Mouse (Mus musculus) brain, embryonic 14.5 days (tissue): ENCODE data around the gene Slc43a2. TPM values are rescaled to one million over a fixed set of nuclear protein-coding genes. Genes with fewer than 3 reads are reported as not detected.
"Not testable (repeated sequence)": the region's sequence is repeated elsewhere in the genome, so short reads cannot be mapped to it uniquely, and the experiment has no call there.

Experiments used
- DNase-seq: peaks from one replicate; pipeline ENCODE4 v3.0.0-alpha.2; 2011; ENCODE audit warnings: low read depth
- CTCF ChIP-seq: fragments of 200-500 bp; IDR thresholded peaks from 2 replicates; pipeline ENCODE4 v1.5.1; 2012; ENCODE audit warnings: inconsistent platforms, mild to moderate bottlenecking, moderate library complexity, borderline replicate concordance; ENCODE audit not compliant: insufficient read depth, insufficient read length; ENCODE audit errors: extremely low read depth
- POLR2A ChIP-seq: fragments of 200-500 bp; IDR thresholded peaks from 2 replicates; pipeline ENCODE4 v1.6.1; 2012; ENCODE audit warnings: mild to moderate bottlenecking, inconsistent platforms, borderline replicate concordance; ENCODE audit not compliant: poor library complexity, insufficient read depth, insufficient read length, severe bottlenecking; ENCODE audit errors: extremely low read depth
- polyA plus RNA-seq: library from polyadenylated mRNA; depleted of rRNA; stranded (reverse); fragments of >200 nt; gene quantifications from 2 replicates; pipeline ENCODE4 v1.2.3, GENCODE M21; 2012

Slc43a2 gene
- polyA plus RNA-seq, 1 experiment, result 32.4 TPM

DNA sequence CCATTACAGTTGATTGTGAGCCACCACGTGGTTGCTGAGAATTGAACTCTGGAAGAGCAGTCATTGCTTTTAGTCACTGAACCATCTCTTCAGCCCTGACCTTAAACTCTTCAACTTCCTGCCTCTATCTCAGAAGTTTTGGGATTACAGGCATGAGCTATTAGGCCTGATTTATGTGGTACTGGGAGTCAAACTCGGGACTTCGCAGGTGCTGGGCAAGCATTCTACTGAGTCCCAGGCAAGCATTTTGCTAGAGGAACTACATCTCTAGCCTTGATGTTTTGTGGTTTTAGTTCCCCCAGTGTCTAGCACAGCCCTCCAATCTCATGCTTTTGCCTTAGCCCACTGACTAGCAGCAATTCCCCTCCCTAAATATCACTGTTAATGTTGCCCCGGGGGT lies 53.6 kb downstream of the Slc43a2 start:
- DNase-seq, result no peak
- no peak for TF ChIP-seq POLR2A
- no peak for TF ChIP-seq CTCF

DNA sequence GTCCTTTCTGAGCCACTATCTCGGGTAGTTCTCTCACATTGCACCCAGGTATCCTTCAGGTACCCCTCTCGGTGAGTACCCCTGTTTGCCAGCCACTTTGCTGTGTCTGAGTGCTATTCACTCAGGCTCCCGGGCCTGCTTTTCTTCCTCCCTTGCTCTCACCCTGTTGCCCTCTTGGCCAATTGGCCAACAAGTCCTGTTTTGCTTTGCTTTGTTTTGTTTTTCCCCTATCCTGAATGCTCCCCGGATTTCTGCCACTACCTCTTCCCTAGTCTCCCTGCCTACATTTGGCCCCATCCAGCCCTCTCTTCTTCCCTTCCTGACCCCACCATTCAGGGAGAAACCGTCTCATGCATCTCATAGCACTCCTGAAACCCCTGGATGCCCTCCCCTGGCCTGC lies 54.5 kb downstream of the Slc43a2 start:
- TF ChIP-seq POLR2A (no peak), CTCF (no peak)
- no peak for DNase-seq

DNA sequence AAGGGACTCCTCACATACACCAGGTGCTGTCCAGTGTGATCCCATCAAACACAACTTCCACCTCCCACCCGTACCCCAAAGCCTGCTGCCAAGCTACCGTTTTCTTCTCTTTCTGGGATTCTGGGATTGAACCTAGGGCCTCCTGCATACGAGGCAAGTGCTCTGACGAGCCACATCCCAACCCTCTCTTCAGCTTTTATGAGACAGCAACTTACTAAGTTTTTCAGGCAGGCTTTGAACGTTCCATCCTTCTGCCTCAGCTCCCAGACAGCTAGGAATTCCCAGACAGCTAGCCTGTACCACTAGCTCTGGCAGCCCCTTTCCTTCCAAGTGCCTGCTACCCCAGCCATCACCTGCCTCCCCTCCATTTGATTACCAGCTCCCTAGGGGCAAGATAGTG lies 55.5 kb downstream of the Slc43a2 start:
- no peak for DNase-seq
- no peak for TF ChIP-seq POLR2A
- no peak for TF ChIP-seq CTCF

DNA sequence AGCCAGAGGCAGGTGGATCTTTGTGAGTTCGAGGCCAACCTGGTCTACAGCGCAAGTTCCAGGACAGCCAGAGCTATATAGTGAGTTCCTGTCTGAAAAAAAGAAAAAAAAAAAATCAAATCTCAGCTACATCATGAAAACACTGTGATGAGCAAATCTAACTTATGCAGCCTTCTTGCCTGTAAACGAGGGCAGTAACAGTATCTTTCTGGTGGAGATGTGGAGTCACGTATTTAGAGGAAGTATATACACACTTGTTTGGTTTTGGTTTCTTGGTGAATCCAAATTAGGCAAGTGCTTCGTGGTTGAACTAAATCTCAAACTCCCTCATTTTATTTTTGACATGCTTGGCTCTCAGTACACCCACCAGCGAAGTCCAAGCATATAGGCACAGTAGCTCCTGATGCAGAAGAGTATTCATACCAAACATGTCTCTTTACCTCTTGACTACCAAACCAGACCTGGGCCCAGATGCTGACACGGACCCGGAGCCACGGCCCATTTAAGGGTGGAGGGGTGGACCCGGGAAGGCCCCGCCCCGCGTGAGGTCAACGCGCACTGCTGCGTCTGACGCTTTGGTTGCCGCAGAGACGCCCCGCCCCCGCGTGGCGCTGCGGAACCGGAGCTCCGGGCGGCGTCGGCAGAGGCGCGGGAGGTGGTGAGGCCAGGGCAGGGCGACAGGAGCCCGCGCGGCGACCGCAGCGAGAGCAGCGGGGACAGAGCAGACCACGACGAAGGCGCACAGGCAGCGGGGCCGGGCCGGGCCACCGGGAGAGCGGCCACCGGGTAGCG lies 56.2 kb downstream of the Slc43a2 start, which contains the start of gene Pitpna:
Pitpna (plus strand) TSS at position 605 of the 792 bp plus-strand sequence.
- TF ChIP-seq POLR2A, result peak; percentile 96
- TF ChIP-seq CTCF, result no peak
- DNase-seq, result peak; percentile 96

DNA sequence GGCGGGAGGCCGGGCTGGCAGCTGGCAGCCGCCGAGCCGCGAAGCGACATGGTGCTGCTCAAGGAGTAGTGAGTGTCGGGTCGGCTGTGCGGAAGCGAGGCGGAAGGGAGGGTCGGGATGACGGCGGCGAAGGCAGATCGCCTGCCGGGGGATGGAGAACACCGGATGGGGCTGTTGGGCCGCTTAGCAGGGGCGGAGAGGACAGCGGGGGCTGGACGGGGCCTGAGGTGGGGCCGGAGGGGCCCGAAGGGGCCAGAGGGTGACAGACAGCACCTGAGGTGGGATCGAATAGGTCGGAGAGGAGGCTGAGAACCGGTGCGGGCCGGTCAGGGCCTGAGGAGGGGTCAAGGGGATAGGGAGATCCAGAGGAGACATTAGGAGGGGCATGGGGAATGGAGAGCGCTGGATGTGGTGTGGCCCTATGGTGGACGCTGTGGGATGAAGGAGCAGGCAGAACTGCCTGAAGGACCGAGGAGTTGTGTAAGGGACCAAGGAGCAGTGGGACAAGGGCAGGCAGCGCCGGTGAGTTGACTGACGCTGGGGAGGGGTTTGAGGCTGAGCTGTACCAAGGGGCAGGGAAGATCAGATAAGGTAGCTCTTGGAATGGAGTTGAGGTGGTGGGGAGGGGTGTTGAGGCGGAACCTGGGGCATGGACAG lies 56.9 kb downstream of the Slc43a2 start:
- TF ChIP-seq POLR2A (no peak), CTCF (no peak)
- DNase-seq, result peak; percentile 4

DNA sequence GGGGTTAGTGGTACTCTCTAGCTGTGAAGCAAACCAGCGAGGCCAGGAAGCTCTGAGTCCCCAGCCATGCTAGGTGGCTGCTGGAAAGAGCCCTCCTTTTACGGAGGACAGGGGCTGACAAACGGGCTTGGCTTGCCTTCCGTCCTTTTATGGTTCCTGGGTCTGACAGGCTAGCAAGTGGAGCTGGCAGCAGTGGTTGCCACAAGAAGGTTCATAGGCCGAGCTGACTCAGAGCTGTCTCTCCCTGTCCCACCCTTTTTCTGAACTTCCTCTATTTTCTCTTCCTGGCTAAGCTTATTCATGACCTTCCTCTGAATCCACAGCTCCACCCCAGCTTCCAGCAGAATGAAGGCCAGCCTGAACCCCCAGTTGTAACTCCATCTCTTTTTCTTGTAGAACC lies 61.1 kb downstream of the Slc43a2 start:
- DNase-seq, result no peak
- TF ChIP-seq CTCF, result no peak
- no peak for TF ChIP-seq POLR2A

DNA sequence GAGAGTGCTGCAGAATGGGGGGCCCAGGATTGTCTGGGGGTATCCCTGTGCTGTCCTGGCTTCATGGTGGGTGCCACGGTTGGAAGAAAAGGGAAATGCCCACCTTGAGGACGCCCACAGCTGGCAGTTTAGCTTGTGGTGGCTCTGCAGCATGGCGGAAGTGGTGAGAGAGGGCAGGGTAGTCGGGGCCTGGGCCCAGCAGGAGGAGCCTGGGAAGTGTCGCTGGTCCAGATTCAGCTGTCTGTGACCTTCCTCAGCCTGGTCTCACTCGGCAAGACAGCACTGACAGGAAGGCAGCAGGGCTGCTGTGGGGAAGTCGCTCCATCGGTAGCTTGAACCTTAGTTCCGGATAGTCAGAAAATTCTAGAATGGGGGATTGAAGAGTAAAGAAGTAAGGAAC lies 62.9 kb downstream of the Slc43a2 start:
- TF ChIP-seq POLR2A, result no peak
- no peak for TF ChIP-seq CTCF

DNA sequence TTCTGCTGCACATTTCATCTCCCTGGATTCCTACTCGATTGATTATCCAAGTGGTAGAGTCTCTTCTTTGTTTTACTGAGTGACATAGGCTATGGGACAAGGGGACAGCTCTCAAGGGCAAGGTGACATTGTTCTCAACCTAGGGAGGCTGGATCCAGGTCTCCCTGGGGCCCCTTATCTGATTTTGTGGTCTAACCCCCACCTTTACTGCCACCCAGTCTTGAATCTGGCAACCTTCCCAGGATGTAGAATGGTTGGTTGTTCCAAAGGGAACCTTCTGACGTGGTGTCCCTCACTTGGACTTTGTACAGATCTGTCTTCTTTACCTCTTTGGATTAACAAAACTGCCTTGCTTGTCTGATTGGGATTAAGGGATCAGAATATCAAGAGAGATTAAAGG lies 63.9 kb downstream of the Slc43a2 start:
- no peak for DNase-seq
- TF ChIP-seq CTCF, result no peak
- TF ChIP-seq POLR2A, result no peak

More for the DNA sequence above, 62.9 kb downstream of the Slc43a2 start:
- no peak for DNase-seq

DNA sequence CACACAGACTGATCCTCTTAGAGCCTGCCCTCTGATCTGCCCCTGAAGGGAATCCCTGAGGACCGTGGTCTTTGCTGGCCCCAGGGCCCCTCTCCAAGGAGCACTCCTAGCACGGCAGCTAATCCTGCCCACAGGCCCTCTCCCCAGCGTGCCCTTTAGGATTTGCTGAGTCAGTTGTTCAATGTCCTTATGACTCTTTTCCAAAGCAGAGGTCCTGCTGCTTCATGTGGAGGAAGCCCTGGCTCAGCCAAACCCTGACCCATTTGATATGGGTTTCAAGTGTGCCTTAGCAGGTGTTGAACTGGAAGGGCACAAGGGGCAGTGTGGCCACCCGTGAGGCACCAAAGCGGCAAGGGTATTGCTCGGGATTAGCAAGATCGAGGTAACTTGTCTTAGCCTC lies 64.3 kb downstream of the Slc43a2 start:
- no peak for DNase-seq
- TF ChIP-seq POLR2A (no peak), CTCF (no peak)

DNA sequence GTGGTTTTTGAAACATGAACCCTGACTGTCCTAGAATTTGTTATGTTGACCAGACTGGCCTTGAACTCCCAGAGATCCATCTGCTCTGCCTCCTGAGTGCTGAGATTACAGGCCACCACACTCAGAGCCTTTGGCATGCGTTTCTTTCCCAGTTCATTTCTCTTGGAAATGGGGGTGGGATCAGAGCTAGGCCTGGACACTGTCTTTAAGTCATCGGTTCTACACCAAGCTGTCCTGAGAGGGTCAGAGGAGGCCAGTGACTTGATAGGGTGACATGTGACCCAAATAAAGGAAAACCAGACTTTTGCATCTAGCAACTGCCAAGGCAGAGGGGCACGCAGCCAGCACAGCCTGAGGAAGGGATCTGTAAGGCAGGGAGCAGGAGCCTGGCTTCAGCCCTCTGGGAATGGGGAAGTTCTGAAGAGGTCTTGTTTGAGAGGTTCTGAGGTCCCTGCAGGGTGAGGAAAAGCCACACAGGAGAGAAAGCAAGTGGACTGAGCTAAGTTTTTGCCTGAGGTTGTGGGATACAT lies 65.3 kb downstream of the Slc43a2 start:
- TF ChIP-seq CTCF, result no peak
- no peak for TF ChIP-seq POLR2A
- no peak for DNase-seq

DNA sequence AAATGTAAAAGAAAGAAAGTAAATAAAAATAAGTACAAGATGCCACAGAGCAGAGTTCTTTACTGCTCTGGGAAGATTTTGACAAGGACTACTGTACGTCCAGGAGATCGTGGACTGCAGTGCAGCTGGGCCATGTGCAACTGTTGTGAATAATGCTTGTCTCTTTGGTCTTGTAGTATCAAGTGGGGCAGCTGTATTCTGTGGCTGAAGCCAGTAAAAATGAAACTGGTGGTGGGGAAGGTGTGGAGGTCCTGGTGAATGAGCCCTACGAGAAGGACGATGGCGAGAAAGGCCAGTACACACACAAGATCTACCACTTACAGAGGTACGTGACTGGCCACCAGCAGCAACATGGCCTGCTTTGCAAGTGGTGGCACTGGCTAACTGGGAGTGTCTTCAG lies 66.5 kb downstream of the Slc43a2 start:
- TF ChIP-seq POLR2A, result no peak
- TF ChIP-seq CTCF, result no peak
- no peak for DNase-seq

DNA sequence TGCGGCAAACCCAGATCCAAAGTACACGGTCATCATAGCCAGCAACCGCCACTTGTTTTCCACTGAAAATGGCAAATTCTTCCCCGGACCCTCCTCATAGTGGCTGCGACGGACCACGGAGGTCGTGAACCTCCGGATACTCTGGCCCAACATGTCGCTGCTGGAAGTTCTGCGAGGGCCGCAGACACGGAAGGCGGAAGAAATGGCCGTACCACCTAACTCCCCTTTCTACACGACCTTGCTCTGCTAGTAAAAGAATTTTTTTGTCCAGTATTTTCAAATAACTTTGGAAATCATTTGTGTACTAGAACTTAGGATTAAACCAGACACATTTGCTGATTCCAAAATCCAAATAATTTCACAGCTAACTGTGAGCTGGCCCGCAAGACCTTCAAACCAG lies 68.3 kb downstream of the Slc43a2 start:
- DNase-seq, result not testable (repeated sequence)

DNA sequence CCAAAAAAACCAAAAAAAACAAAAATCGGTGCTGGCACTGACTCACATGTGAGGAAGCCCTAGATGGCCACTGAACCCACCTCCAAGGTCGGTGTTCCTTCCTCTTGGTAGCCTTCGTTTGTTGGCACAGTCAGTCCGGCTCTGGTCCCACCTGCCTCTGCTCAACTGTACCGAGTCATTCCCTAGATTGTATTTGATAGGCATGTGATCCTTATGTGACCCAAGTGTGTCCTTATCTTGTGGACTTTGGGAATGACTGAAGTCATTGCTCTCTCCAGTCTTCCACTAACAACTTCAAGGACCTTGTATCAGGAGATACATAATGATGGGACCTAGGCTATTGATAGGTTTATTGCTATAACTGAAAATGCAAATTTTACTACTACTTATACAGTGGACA lies 73.3 kb downstream of the Slc43a2 start:
- no peak for DNase-seq
- TF ChIP-seq POLR2A (no peak), CTCF (no peak)

DNA sequence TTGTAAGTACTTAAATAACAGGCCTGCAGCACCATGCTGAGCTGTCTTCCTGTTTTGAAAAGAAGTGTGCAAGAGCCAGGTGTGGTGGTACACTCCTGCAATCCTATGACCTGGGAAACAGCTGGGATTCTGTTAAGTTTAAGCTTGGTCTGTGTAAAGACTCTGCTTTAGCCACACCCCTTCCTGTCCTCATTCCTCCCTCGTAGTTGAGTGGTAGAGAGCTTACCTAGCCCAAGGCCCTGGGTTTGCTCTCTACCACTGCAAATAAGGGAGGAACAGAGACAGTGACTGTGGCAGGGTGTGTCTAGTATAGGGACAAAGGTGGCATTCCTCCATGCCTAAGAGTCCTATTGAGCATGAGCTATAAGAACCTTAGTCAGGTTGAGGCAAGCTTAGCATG lies 73.8 kb downstream of the Slc43a2 start:
- TF ChIP-seq POLR2A (no peak), CTCF (no peak)
- DNase-seq, result no peak

DNA sequence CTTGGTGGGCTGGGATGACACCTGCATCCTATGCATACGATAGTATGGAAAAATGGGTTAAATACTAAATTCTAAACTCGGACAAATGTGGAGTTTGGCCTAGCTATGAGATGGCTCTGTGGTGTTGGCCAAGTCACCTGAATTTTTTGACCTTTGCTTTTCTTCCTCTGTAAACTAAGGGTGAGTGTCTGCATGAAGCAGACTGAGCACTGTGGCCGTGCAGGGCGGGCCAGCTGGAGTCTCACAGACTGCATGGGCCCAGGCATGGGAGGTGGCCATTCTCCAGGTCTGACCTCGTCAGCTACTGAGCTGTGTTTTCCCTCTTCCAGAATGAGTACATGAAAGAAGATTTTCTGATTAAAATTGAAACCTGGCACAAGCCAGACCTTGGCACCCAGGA lies 77.3 kb downstream of the Slc43a2 start:
- TF ChIP-seq POLR2A, result no peak
- TF ChIP-seq CTCF, result no peak
- no peak for DNase-seq

DNA sequence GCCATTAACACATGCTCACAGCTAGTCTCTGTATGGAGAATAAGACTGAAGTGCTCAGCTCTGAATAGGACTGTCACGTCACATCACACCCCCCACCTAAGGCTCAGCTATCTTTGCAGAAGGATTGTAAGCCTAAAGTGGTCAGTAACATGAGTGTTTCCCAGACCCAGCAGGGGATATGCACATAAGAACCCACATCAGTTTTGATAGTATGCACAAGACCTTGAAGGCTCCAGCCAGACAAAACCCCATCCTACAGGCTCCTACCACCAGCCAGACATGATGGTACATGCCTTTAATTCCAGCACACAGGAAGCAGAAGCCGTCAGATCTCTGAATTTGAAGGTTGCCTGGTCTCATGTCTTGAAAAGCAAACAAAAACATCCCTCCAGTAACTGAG lies 78.5 kb downstream of the Slc43a2 start:
- no peak for TF ChIP-seq POLR2A
- TF ChIP-seq CTCF, result no peak

More for the DNA sequence above, 78.5 kb downstream of the Slc43a2 start:
- DNase-seq, result no peak
